Mouse (Mus musculus) thymus, adult 2 months (tissue): Measurements from ENCODE around the gene Fam219b. TPM values are rescaled to one million over a fixed set of nuclear protein-coding genes. Genes with fewer than 3 reads are reported as not detected.
A peak's percentile ranks its signal among the peaks of the same experiment; 100 is the strongest.

ENCODE experiments used
- DNase-seq: peaks from one replicate; pipeline ENCODE4 v3.0.0; 2021
- H3K27ac ChIP-seq: fragments of 200-500 bp; 2 replicates; pipeline ENCODE4 v1.5.1; 2012; ENCODE audit warnings: low read length, control low read depth; ENCODE audit not compliant: control insufficient read depth, insufficient read depth
- H3K27me3 ChIP-seq: fragments of 200-500 bp; 2 replicates; pipeline ENCODE4 v1.6.1; 2012; ENCODE audit warnings: mild to moderate bottlenecking, low read length, moderate library complexity, mixed read lengths; ENCODE audit not compliant: control insufficient read depth, insufficient read depth
- H3K36me3 ChIP-seq: fragments of 200-500 bp; 2 replicates; pipeline ENCODE4 v1.6.1; 2012; ENCODE audit warnings: mild to moderate bottlenecking, low read length, moderate library complexity; ENCODE audit not compliant: control insufficient read depth, insufficient read depth
- H3K4me1 ChIP-seq: fragments of 200-500 bp; replicated peaks from 2 replicates; pipeline ENCODE4 v1.6.1; 2012; ENCODE audit warnings: low read length; ENCODE audit not compliant: control insufficient read depth, insufficient read depth
- H3K4me3 ChIP-seq: fragments of 200-500 bp; 2 replicates; pipeline ENCODE4 v1.5.1; 2012; ENCODE audit warnings: mild to moderate bottlenecking, low read length, control low read depth, moderate library complexity; ENCODE audit not compliant: control insufficient read depth, insufficient read depth
- CTCF ChIP-seq: fragments of 200-500 bp; IDR thresholded peaks from 2 replicates; pipeline ENCODE4 v1.5.1; 2012; ENCODE audit warnings: mild to moderate bottlenecking, control low read depth, low read length, moderate library complexity, borderline replicate concordance; ENCODE audit not compliant: control insufficient read depth, poor library complexity, insufficient read depth; ENCODE audit errors: extremely low read depth
- POLR2A ChIP-seq: fragments of 200-500 bp; IDR thresholded peaks from 2 replicates; pipeline ENCODE4 v1.6.1; 2012; ENCODE audit warnings: mild to moderate bottlenecking, low read length, control low read depth, moderate library complexity; ENCODE audit not compliant: control insufficient read depth, poor library complexity, insufficient read depth; ENCODE audit errors: extremely low read depth
- WGBS: fragments of 180-500 bp; shearing (Covaris S2); methylation state at CpG from one replicate; pipeline ENCODE4 v1.1.7; 2018; 5-methylcytosine and 5-hydroxymethylcytosine counted together
- polyA plus RNA-seq: library from polyadenylated mRNA; depleted of rRNA; stranded (reverse); fragments of >200 nt; gene quantifications from 2 replicates; pipeline ENCODE4 v1.2.3, GENCODE M21; 2012

The Fam219b gene
- polyA plus RNA-seq, 1 experiment = 10.4 TPM

DNA sequence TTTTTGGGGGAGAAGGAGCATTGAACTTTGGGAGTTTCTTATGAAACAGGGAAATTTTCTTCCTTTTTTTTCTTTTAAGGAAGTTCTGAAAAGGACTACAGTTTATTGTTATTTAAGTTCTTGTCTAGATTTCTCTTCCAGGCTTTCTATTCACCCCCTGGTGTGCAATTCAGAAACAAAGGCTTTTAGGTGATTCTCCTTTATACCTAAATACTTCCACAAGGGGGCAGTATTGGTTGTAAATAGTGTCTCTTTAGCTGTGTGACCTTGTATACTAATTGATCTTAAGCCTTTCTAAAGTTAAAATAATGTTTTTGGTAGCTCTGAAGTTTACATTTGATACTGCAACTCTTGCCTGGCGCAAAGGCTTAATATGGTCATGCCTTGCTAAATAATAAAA lies 13.6 kb upstream of the Fam219b start:
- no peaks in the 10 kb centered on the region for H3K36me3 ChIP-seq
- no peak for DNase-seq
- H3K27ac ChIP-seq = no peak overlapping the region
- H3K27me3 ChIP-seq = no peaks in the 10 kb centered on the region
- 56% methylated on average over 1 of the region's 1 CpGs for WGBS
- no peak overlapping the region for H3K4me3 ChIP-seq
- H3K4me1 ChIP-seq = peaks cover 9% of the 10 kb centered on the region
- no peak for TF ChIP-seq CTCF
- no peak for TF ChIP-seq POLR2A

DNA sequence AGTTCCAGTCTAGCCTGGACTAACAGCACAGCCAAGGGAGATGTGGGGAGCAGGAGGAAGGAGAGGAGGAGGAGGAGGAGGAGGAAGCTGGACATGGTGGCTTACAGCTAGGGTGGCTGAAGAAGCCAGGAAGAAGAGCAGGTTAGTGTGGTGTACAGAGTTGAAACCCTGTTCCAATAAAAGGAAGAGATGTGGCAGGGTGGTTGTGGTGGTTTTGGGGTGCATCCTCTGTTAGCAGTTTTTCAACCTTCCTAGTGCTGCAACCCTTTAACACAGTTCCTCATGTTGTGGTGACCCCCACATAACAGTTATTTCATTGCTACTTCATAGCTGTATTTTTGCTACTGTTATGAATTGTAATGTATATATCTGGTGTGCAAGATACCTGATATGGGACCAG lies 12.9 kb upstream of the Fam219b start:
- Histone ChIP-seq H3K27me3 (no peaks in the 10 kb centered on the region), H3K27ac (no peak overlapping the region), H3K4me3 (no peak overlapping the region), H3K4me1 (peaks cover 9% of the 10 kb centered on the region), H3K36me3 (peaks cover 3% of the 10 kb centered on the region; the same call in 1 of the 2 replicates)
- no peak for DNase-seq
- TF ChIP-seq POLR2A (no peak), CTCF (no peak)

DNA sequence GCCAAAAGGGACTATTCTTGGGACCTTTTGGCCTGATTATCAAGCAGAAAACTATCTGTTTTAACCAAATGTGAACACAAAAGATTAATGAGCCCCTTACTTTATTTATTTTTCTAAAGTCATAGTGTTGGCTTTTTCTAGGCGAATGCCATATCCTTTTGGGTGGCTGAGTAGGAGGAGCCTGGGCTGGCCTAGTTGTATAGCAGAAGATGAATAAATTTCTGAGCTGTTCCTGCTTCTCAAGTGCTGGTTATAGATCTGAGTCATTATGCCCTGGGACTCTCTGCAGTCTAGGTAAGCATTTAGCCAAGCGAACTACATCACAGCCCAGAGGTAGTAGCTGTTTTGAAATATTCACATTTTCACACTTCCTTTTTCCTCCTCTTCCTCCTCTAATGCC lies 11.8 kb upstream of the Fam219b start:
- H3K27ac ChIP-seq = no peak overlapping the region
- peaks cover 4% of the 10 kb centered on the region; the same call in 1 of the 2 replicates for H3K36me3 ChIP-seq
- DNase-seq = no peak
- 56% methylated on average over 2 of the region's 2 CpGs for WGBS
- TF ChIP-seq CTCF = no peak
- TF ChIP-seq POLR2A = no peak
- H3K4me3 ChIP-seq = no peak overlapping the region
- H3K4me1 ChIP-seq = peaks cover 9% of the 10 kb centered on the region
- no peaks in the 10 kb centered on the region for H3K27me3 ChIP-seq

DNA sequence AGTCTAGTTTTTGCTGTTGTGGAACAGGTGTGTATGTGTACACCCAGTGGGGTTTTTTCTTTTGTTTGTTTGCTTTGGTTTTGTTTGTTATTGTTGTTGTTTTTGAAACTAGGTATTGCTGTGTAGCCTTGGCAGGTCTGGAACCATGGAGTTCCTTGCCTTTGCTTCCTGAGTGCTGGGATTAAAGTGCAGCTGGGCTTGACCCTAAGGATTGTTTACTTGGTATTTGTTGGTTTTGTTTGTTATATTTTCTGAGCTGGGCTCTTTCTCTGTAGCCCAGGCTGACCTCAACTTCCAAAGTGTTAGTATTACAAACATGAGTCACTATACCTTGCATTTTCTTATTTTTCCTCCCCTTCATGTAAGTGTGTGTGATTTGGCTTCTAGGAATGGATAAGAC lies 10.9 kb upstream of the Fam219b start:
- no peak for TF ChIP-seq POLR2A
- no peak for TF ChIP-seq CTCF
- Histone ChIP-seq H3K36me3 (peaks cover 9% of the 10 kb centered on the region), H3K4me1 (peaks cover 9% of the 10 kb centered on the region), H3K4me3 (no peak overlapping the region), H3K27ac (no peak overlapping the region), H3K27me3 (no peaks in the 10 kb centered on the region)
- DNase-seq = no peak

DNA sequence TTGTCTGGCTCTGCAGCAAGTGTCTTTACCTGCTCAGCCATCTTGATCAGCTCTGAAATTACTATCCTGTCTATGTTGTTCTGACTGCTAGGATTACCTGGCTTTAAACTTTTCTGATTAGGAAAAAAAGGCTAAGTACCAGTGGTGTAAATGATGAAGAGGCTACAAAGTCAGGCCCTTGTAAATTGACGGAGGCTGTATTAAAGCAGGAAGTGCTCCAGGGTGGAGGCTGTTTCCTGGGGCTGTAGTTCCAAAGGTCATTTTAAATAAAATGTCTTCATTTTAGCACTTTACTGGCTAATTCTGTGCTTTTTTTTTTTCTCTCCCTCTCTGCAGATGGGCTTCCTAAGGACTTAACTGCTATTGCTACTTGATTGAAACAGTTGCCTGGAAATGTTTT lies 5.4 kb upstream of the Fam219b start:
- Histone ChIP-seq H3K27me3 (no peaks in the 10 kb centered on the region), H3K36me3 (peaks cover 26% of the 10 kb centered on the region), H3K27ac (no peak overlapping the region), H3K4me1 (peaks cover 4% of the 10 kb centered on the region), H3K4me3 (no peak overlapping the region)
- DNase-seq = no peak
- no peak for TF ChIP-seq CTCF
- WGBS = 97% methylated on average over 1 of the region's 1 CpGs

DNA sequence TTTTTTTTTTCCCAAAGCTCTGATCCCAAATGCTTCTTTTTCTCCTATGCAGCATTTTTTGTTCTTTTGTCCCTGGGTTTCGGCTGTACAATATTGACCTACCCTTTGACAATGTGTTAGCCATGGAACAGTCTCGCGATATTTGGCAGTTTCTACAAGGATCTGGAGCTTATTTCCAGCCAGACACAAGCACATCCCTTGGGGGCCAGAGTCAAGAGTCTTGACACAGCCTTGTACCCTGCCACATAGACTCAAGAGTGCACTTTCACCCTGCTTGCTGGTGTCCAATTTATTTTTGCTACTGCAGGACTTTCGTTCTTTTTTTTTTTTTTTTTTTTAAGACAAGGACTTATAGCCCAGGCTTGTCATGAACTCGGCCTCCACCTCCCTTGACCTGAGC lies 966 bp upstream of the Fam219b start:
- H3K36me3 ChIP-seq = peaks cover 17% of the 10 kb centered on the region
- H3K27ac ChIP-seq = no peak overlapping the region
- TF ChIP-seq POLR2A = no peak
- no peak for TF ChIP-seq CTCF
- H3K4me1 ChIP-seq = peaks cover 10% of the 10 kb centered on the region
- H3K27me3 ChIP-seq = no peaks in the 10 kb centered on the region
- no peak for DNase-seq
- 90% methylated on average over 5 of the region's 5 CpGs for WGBS
- H3K4me3 ChIP-seq = no peak overlapping the region

DNA sequence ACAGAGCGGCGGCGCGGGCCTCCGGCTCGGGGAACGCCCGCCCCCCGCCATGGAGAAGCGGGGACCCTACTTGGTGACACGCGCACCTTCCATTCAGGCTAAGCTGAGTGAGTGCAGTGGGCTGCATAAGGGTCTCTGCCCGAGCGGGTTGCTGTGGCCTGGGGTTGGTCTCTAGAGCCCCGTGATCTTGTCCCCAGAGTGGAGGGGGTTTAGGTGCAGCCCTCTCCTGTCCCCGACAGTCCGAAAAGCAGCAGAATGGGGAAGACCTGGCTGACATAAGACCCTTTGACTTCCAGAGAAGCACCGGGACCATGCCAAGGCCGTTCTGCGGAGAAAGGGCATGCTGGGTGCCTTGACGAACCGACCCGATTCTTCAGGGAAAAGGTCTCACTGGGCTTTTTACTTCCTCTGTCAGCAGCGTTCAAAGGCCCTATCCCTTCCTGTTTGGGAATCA lies 427 bp downstream of the Fam219b start:
- H3K27ac ChIP-seq = no peak overlapping the region
- TF ChIP-seq CTCF = 0 out of 2 replicates have a peak, but pooled peaks have one; percentile 16
- TF ChIP-seq POLR2A = no peak
- DNase-seq = no peak
- peak overlapping the region; percentile 92 for H3K4me3 ChIP-seq
- H3K27me3 ChIP-seq = no peaks in the 10 kb centered on the region
- 0% methylated on average over 20 of the region's 24 CpGs for whole genome bisulfite sequencing
- peaks cover 10% of the 10 kb centered on the region for H3K4me1 ChIP-seq
- peaks cover 10% of the 10 kb centered on the region for H3K36me3 ChIP-seq
